Comparison of ENCODE assay signal across 9 mouse cellular contexts in the genomic region with DNA sequence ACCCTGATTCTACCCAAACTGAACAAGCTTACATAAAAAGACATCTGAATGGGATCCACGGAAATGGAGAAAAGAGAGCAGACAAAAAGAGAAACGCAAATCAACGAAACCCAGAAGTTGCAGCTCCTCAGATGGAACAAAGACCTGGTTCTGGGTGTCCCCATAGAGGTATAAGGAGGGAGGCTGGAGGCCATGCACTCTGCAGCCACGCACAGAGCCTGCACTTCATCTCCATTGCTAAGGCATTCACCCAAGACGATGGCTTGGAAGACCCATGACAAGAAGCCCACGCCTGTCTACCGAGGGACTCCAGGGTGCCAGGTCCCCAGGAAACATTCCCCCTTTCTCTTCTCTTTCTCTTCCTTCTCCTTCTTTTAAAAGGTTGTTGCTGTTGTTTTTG.
A peak's percentile ranks its signal among the peaks of the same experiment; 100 is the strongest.
DNase-seq lines count a peak whose midpoint lies in the region; ATAC-seq lines count a peak whose summit lies in the region.
"Had no signal": no experiment of that assay in that cellular context is flagged by ENCODE, and none has a peak within 500 bp of the region (broad histone marks: within the 10 kb centered on the region; RNA-seq: fewer than 3 reads in every experiment).

No protein-coding gene starts in this region.

- no peak overlapping the region for H3K27ac ChIP-seq in intestine, embryonic 15.5 days
- no peak overlapping the region for H3K27ac ChIP-seq in intestine, embryonic 16.5 days (ENCODE audit: low read length)
- H3K27ac ChIP-seq in forebrain, embryonic 12.5 days, result peak overlapping the region; percentile 36; the same call in 1 of the 2 replicates
- H3K27ac ChIP-seq in limb, embryonic 12.5 days, result no peak overlapping the region

- H3K27me3 ChIP-seq in intestine, embryonic 15.5 days (replicated peaks), result no peaks in the 10 kb centered on the region
- H3K27me3 ChIP-seq in intestine, embryonic 16.5 days (replicated peaks; ENCODE audit: control insufficient read depth, insufficient read depth, low read length), result no peaks in the 10 kb centered on the region
- peaks cover 22% of the 10 kb centered on the region for H3K27me3 ChIP-seq in forebrain, embryonic 12.5 days
- H3K27me3 ChIP-seq in limb, embryonic 12.5 days, result peaks cover 59% of the 10 kb centered on the region

- H3K4me1 ChIP-seq in intestine, embryonic 15.5 days (replicated peaks), result peaks cover 5% of the 10 kb centered on the region; the same call in 1 of the 2 replicates
- no peaks in the 10 kb centered on the region for H3K4me1 ChIP-seq in intestine, embryonic 16.5 days (ENCODE audit: control insufficient read depth, insufficient read depth, low read length)
- H3K4me1 ChIP-seq in forebrain, embryonic 12.5 days, result peaks cover 20% of the 10 kb centered on the region
- peaks cover 21% of the 10 kb centered on the region for H3K4me1 ChIP-seq in limb, embryonic 12.5 days (replicated peaks)

- no peaks in the 10 kb centered on the region for H3K9me3 ChIP-seq in intestine, embryonic 15.5 days
- H3K9me3 ChIP-seq in intestine, embryonic 16.5 days (ENCODE audit: control insufficient read depth, low read length), result no peaks in the 10 kb centered on the region
- no peaks in the 10 kb centered on the region for H3K9me3 ChIP-seq in forebrain, embryonic 12.5 days
- H3K9me3 ChIP-seq in limb, embryonic 12.5 days, result no peaks in the 10 kb centered on the region

- WGBS in intestine, embryonic 15.5 days, result 50% methylated on average over 7 of the region's 7 CpGs
- WGBS in intestine, embryonic 16.5 days, result 48% methylated on average over 7 of the region's 7 CpGs
- WGBS in forebrain, embryonic 12.5 days, result 45% methylated on average over 7 of the region's 7 CpGs
- 54% methylated on average over 7 of the region's 7 CpGs for WGBS in limb, embryonic 12.5 days

- H3K4me3 ChIP-seq in intestine, embryonic 15.5 days (replicated peaks), result no peak overlapping the region
- no peak overlapping the region for H3K4me3 ChIP-seq in intestine, embryonic 16.5 days (ENCODE audit: low read length)
- H3K4me3 ChIP-seq in forebrain, embryonic 12.5 days (replicated peaks), result peak overlapping the region; percentile 25; the same call in 1 of the 2 replicates
- peak overlapping the region; percentile 7; the same call in 1 of the 2 replicates for H3K4me3 ChIP-seq in limb, embryonic 12.5 days (replicated peaks)

- H3K36me3 ChIP-seq in intestine, embryonic 15.5 days, result no peaks in the 10 kb centered on the region
- no peaks in the 10 kb centered on the region for H3K36me3 ChIP-seq in intestine, embryonic 16.5 days (ENCODE audit: control insufficient read depth, insufficient read depth, low read length)
- no peaks in the 10 kb centered on the region for H3K36me3 ChIP-seq in forebrain, embryonic 12.5 days (replicated peaks)
- no peaks in the 10 kb centered on the region for H3K36me3 ChIP-seq in limb, embryonic 12.5 days

- ATAC-seq in intestine, embryonic 15.5 days, result no peak
- ATAC-seq in intestine, embryonic 16.5 days, result no peak
- no peak for ATAC-seq in forebrain, embryonic 12.5 days (ENCODE audit: low FRiP score)
- ATAC-seq in limb, embryonic 12.5 days (ENCODE audit: insufficient number of reproducible peaks, insufficient read depth, low FRiP score, low TSS enrichment, low read depth), result no peak

- 0 out of 2 replicates have a peak overlapping the region, but pooled peaks have one; percentile 11 for H3K4me2 ChIP-seq in intestine, embryonic 15.5 days (replicated peaks)
- no peak overlapping the region for H3K4me2 ChIP-seq in intestine, embryonic 16.5 days (ENCODE audit: low read depth, low read length)
- H3K4me2 ChIP-seq in forebrain, embryonic 12.5 days, result peak overlapping the region; percentile 50
- H3K4me2 ChIP-seq in limb, embryonic 12.5 days, result peak overlapping the region; percentile 46

- intact Hi-C loops in left cerebral cortex, postnatal 25 days (cut with DNase I), result loop anchor here (5.0 kb wide), 2 partner anchors 41 to 141 kb away; no protein-coding TSS in a partner anchor

- H3K9ac ChIP-seq in intestine, embryonic 15.5 days, result no peak overlapping the region
- H3K9ac ChIP-seq in intestine, embryonic 16.5 days (ENCODE audit: low read depth, low read length), result no peak overlapping the region
- H3K9ac ChIP-seq in forebrain, embryonic 12.5 days, result 0 out of 2 replicates have a peak overlapping the region, but pooled peaks have one; percentile 17
- H3K9ac ChIP-seq in limb, embryonic 12.5 days (replicated peaks), result no peak overlapping the region

- peak; percentile 21 for DNase-seq in brain, adult 2 months (ENCODE audit: low read depth, low spot score)
- no peak for DNase-seq in left cerebral cortex, postnatal 25 days (ENCODE audit: low spot score in 2 of 2)
- no peak for DNase-seq in urinary bladder, adult 2 months (ENCODE audit: low spot score)
- DNase-seq in lung, adult 18-20 months, result no peak
- DNase-seq: thymus, adult 18-20 months had no signal

Comparison
In these comparisons a context has a peak if more than half of its experiments do, and no peak if none do; other contexts are left out.
1. H3K4me3 ChIP-seq: peak in forebrain, embryonic 12.5 days (single experiment) and limb, embryonic 12.5 days (single experiment); none in intestine, embryonic 15.5 days (single experiment) and intestine, embryonic 16.5 days (single experiment).